Mouse (Mus musculus): ENCODE measurements around the gene Cd84.

Gene Cd84

DNA sequence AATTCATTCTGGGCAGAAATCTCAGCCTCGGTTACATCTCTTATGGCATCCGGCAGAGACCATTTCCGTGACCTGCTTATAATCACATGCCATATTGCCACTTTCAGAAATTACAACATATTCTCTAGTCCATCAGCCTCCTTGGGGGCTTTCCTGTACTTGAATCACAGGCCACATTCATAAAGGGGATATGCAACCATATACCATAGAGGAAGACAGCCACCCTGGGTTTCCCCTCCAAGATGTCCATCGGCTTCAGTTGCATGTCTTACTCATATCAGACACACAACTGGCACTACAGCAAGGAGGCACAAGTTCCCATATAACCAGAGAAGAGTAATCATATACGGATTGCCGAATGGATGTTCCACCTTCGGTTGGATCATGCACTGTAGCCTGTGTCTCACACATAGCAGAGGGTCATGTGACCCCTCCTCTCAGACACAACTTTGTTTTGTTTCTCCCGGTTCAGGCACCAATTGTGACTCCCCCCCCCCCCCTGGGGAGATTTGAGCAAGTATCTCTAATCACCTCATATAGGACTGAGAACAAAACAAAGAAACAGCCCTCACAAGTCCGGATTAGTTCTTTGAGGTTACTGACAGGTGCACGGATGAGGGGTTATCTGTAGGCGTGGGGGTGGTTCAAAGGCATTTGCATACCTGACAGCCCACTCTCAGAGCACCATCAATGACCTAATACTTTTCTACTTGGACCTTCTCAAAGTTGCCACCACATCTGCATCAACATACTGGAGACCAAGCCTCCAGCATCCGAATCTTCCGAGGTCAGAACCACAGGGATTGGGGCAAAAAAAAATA lies 76.4 kb downstream of the Cd84 start:
- DNase-seq (ENCODE audit: low spot score in 2 of 2) = no peak

DNA sequence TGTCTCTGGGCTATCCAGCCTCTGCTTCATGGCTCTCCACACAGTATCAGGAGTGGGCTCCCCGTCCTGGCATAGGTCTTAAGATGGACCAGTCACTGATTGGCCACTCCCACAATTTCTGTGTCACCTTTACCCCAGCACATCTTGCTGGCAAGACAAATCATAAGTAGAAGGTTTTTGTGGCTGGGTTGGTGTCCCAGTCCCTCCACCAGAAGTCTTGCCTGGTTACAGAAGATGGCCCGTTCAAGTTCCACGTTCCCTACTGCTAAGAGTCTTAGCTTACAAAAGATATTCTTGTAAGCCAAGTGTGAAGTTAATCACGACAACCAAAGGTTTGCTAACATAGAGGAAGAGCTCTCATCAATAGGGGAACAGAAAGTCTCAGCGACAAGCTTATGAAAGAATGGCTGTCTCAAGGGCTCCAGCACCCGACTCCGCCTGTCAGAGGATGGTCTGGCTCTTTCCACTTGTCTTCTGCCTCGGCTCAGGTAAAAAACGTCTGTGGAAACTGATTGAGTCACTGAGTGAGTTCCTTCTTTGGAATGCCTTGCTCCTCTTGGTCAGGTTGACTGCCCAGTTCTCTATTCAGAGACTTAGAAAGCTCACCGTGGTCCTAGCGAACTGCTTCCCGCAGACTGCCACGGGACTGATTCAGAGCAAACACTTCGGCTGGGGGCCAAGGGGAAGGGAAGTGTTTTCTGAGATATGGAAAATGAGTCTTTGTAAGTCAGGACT lies 78.0 kb downstream of the Cd84 start, which contains the start of gene Slamf6:
Gene Slamf6, plus strand, starts transcription at position 211 of the 735 bp plus-strand sequence.
- no peak for DNase-seq (ENCODE audit: low spot score in 2 of 2)

DNA sequence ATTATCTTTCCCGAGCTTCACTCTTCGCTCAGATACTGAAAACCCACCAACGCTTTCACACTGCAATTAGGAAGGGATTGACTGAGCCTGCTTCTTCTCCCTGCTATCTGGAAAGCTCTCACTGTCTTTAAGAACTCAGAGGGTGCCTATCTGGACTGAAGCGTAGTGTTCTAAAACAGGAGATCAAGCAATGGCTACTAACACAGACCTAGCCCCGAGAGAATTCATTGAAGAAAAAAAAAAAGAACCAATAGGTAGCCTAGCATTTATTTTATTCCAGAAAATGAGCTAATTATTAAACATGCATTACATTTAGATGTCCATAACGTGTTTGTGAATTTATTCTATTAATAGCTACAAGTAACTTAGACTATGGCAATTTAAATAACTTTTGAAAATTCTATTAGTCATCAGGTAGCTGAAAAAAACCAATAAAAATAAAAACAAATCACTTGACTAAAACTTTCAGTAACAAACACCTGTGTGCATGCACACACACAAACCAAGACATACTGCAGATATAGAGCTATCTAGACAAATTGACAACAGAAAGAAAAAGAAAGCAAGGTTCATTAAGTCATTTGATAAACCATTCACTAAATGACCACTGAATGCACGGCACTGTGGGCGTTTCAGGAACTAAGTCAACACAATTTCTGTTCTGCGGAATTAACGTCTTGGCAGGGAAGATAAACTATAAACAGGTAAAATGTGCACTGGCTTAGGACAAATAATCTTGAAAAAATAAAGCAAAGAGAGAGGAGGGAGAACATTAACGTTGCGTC lies 78.8 kb downstream of the Cd84 start:
- DNase-seq (ENCODE audit: low spot score in 2 of 2) = no peak

DNA sequence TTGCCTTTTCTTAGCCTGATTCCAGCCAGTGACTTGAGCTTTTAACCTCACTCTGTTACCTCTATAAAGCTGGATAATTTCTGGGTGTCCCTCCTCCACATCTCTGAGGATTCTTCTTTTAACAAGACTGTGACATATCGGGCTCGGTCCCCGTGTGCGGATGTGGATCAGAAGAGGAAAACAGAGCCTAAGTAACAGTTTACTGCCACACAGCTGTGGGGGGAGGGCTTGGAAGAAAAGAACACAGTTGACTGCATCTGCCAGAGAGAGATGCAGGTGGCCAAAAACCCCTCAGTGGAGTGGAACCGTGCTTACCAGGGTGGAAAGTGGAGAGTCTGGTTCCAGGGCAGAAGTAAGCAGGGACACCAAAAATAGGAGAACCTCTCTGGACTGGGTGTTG lies 79.7 kb downstream of the Cd84 start:
- no peak for DNase-seq (ENCODE audit: low spot score in 2 of 2)

DNA sequence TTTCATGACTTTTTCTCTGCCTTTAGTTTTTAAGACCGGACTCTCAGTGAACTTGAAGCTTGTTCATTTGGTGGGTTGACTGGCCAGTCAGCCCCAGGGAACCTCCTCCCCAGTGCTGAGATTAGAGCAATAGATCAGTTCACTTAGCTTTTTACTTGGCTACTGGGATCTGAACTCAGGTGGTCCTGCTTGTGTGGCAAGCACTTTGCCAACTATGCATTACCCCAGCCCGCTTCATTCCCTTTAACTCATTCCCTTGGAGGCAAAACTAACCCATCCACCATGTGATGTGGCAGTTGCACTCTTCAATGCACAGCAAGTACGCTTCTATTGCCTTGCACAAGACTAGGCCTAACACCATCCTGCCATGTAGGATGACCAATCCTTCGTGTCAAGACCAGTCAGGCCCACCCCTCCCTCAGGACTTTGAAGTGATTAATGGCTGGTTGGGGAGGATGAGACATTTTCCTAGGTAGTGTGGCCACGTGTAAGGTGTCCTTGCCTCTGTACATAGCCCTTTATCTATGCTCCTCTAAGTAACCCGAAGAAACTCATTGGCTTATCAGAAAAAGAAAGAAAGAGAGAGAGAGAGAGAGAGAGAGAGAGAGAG lies 80.5 kb downstream of the Cd84 start:
- DNase-seq (ENCODE audit: low spot score in 2 of 2) = no peak

DNA sequence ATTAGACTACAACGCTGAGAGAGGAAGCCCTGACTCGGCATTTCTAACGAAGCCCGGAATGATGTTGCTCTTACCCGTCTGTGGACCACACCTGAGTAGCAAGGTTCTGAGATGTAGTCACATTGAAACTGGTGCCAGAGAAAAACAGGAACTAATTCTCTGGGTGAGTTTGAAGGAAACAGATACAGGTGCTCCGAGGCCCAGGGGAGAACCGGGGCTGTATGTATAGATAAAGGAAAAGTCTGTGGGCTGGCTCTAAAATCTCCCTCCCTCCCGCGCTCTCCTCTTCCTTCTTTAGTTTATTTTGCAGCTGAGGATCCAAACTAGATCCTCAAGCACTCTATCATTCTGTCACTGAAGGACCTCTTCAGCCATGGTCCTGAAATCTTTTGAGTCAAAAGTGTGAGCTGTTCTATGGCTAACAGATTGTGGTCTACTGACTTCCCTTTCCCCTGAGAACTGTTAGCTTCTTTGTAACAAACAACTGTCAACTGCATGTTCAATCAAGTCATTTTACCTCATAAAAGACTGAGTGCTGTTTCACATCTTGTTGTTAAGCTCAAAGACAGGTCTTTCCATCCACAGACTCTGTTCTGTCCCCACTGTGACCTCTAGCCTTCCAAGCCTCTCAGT lies 81.6 kb downstream of the Cd84 start:
- DNase-seq (ENCODE audit: low spot score in 2 of 2) = no peak

DNA sequence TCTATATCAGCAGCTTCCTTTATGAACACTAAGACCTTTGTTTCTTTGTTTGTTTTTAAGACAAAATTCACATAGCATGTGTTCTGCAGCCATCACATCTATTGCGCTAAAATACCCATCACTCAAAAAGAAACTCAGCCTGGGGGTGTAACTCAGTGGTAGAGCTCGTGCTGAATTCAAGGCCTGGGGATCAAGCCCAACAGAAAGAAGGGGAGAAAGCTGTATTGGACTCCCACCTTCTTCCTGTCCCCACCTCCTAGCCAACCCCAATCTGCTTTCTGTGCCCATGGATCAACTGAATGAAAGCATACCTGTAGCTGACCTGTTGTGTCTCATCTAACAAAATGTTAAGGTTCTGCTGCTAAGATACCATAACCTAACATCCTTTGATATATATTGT lies 82.1 kb downstream of the Cd84 start:
- DNase-seq (ENCODE audit: low spot score in 2 of 2) = no peak

DNA sequence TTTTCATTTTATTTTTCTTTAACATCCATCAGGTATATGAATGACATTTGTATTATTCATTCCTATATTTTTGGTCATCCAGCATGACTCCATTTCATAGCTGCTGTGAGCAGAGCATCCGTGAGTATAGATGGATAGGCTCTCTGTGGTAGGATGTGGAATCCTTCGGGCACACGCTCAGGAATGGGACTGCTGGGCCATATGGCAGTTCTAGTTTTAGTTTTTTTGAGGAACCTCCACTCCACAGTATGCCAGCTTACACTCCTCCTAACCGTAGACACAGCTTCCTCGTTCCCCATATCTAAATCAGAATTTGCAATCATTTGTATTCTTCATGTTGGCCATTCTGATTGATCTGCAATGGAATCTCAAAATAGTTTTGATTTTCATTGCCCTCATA lies 83.3 kb downstream of the Cd84 start:
- DNase-seq (ENCODE audit: low spot score in 2 of 2) = no peak

DNA sequence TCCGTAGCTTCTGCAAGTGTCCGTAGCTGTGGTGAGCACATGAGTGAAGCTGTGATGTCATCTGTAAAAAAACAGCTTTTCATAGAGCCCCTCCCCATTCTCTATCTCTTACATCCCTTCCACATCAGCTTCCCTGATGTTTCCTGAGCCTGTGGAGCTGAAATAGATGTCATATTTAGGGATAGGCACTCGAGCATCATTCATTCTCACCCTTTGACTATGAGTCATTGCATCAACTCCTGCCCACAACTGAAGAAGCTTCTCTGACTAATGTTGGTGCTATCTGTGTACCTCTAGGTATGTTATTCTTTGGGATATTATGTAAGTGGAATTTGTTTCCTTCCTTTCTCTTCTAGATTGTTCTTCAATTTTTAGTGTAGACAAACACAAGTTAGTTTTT lies 85.4 kb downstream of the Cd84 start:
- DNase-seq (ENCODE audit: low spot score in 2 of 2) = no peak

DNA sequence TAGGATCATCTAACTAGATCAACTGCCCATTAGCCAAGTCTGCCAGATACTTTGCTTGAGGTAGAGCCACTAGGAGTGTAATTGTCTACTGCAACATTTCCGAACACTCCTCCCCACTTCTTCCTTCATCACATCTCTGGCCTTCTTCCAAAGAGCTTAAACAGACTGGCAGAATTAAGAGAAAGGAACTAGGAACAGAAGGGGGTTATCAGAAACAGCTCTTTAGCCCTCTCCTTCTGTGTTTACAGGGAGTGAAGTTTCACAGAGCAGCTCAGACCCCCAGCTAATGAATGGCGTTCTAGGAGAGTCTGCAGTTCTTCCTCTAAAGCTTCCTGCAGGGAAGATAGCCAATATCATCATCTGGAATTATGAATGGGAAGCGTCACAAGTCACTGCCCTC lies 94.4 kb downstream of the Cd84 start:
- DNase-seq (ENCODE audit: low spot score in 2 of 2) = no peak

DNA sequence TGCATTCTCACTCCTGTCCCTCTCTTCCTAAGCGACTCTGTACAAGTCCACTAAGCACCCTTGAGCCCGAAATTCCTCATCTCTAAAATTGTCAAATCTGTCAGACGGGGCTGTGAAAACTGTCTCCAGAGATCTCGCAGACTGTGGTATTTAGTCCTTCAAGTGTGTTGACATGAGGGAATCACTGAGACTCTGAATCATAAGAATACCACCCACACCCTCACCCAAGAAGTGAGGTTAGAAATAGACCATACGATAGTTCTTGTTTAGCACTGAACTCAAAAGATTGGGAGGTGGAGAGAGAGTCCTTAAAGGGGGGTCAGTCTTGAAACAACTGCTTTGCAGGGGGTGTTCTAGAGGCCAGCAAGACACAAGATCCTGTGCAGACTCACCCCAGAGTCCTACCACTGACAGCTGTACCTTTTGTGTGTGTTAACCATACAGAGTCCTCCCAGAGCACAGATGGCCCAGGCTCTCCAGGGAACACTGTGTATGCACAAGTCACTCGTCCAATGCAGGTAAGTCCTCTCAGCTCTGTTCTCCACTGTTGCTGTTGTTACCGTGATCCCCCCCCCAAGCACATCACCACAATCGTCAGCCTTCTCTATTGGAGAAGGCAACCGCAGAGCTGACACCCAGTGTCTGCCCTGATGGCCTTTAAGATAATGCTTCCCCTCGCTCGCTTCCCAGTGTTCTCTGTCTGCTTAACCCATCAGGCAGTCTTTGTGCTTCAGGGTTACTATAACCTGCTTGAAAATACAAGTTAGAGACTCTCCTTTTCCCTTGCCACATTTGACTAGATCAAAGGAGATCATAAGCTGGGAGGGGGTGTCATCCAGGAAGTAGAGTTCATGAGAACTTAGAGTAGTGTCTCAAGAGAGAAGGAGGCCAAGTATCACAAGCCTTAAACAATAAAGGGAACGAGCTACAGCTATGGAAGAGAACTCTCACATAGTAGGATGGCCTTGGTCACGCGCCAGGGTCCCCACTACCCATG lies 99.8 kb downstream of the Cd84 start:
- DNase-seq (ENCODE audit: low spot score in 2 of 2) = peak; percentile 12 to 15

All from right cerebral cortex, adult 2 months (tissue).